Mouse (Mus musculus) liver, adult 2 months (tissue): ENCODE measurements at regions not wholly inside any gene's neighbourhood (a gene's known extent, or its start where the extent isn't known, plus 50 kb on each side); places are given as distances from the start of the nearest gene placed in this dataset.

ENCODE experiments used
- DNase-seq: peaks from one replicate; pipeline ENCODE4 v3.0.0-alpha.2; 2011; ENCODE audit warnings: low read depth, low spot score; ENCODE audit errors: extremely low read depth
- H3K27ac ChIP-seq: fragments of 200-500 bp; replicated peaks from 2 replicates; pipeline ENCODE4 v1.5.1; 2012; ENCODE audit warnings: low read depth, mild to moderate bottlenecking, control low read depth, inconsistent platforms, low read length; ENCODE audit not compliant: insufficient read depth
- H3K27me3 ChIP-seq: fragments of 200-500 bp; 2 replicates; pipeline ENCODE4 v1.6.1; 2012; ENCODE audit warnings: mild to moderate bottlenecking, moderate library complexity, low read length, inconsistent platforms; ENCODE audit not compliant: control insufficient read depth, insufficient read depth
- H3K36me3 ChIP-seq: fragments of 200-500 bp; 2 replicates; pipeline ENCODE4 v1.6.1; 2012; ENCODE audit warnings: low read length, inconsistent platforms; ENCODE audit not compliant: control insufficient read depth, insufficient read depth
- H3K4me1 ChIP-seq: fragments of 200-500 bp; 2 replicates; pipeline ENCODE4 v1.6.1; 2011; ENCODE audit warnings: low read length; ENCODE audit not compliant: control insufficient read depth, insufficient read depth
- H3K4me3 ChIP-seq: fragments of 200-500 bp; 2 replicates; pipeline ENCODE4 v1.5.1; 2011; ENCODE audit warnings: low read depth, mild to moderate bottlenecking, control low read depth, low read length, moderate library complexity; ENCODE audit not compliant: insufficient read depth
- H3K79me2 ChIP-seq: fragments of 200-500 bp; 2 replicates; pipeline ENCODE4 v1.6.1; 2012; ENCODE audit warnings: inconsistent platforms, mild to moderate bottlenecking, low read length, moderate library complexity; ENCODE audit not compliant: control insufficient read depth, insufficient read depth
- H3K9ac ChIP-seq: fragments of 200-500 bp; 2 replicates; pipeline ENCODE4 v1.6.1; 2012; ENCODE audit warnings: low read depth, mild to moderate bottlenecking, control low read depth, inconsistent platforms, low read length
- CTCF ChIP-seq: fragments of 200-500 bp; IDR thresholded peaks from 2 replicates; pipeline ENCODE4 v1.5.1; 2011; ENCODE audit warnings: low read depth, low read length, control low read depth
- POLR2A ChIP-seq: fragments of 200-500 bp; IDR thresholded peaks from 2 replicates; pipeline ENCODE4 v1.6.1; 2011; ENCODE audit warnings: low read length, control low read depth; ENCODE audit not compliant: insufficient read depth; ENCODE audit errors: extremely low read depth
- WGBS: fragments of 180-500 bp; shearing (Covaris S2); methylation state at CpG from one replicate; pipeline ENCODE4 v1.1.7; 2018; 5-methylcytosine and 5-hydroxymethylcytosine counted together

DNA sequence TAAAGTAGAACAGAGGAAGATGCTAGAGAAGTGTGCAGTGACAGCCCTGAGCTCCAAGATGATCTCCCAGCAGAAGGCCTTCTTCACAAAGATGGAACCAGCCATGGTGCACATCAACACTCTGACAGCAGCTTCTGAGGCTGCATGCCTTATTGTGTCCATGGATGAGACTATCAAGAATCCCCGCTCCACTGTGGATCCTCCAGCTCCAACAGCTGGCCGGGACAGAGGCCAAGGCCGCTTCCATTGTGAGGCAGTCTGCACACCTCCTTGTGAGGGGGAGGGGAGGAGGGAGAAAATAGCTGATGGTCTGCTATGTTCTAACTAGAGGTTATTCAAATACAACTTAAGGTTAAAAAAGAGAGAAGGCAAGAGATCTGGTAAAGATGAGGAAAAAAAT is 231.4 kb upstream of the Rack1 start:
- Histone ChIP-seq H3K79me2 (no peaks in the 10 kb centered on the region), H3K36me3 (no peaks in the 10 kb centered on the region), H3K9ac (no peak overlapping the region), H3K27ac (no peak overlapping the region), H3K4me3 (no peak overlapping the region), H3K27me3 (no peaks in the 10 kb centered on the region), H3K4me1 (no peaks in the 10 kb centered on the region)
- 83% methylated on average over 3 of the region's 3 CpGs for WGBS
- TF ChIP-seq CTCF (no peak), POLR2A (no peak)
- DNase-seq: no peak

DNA sequence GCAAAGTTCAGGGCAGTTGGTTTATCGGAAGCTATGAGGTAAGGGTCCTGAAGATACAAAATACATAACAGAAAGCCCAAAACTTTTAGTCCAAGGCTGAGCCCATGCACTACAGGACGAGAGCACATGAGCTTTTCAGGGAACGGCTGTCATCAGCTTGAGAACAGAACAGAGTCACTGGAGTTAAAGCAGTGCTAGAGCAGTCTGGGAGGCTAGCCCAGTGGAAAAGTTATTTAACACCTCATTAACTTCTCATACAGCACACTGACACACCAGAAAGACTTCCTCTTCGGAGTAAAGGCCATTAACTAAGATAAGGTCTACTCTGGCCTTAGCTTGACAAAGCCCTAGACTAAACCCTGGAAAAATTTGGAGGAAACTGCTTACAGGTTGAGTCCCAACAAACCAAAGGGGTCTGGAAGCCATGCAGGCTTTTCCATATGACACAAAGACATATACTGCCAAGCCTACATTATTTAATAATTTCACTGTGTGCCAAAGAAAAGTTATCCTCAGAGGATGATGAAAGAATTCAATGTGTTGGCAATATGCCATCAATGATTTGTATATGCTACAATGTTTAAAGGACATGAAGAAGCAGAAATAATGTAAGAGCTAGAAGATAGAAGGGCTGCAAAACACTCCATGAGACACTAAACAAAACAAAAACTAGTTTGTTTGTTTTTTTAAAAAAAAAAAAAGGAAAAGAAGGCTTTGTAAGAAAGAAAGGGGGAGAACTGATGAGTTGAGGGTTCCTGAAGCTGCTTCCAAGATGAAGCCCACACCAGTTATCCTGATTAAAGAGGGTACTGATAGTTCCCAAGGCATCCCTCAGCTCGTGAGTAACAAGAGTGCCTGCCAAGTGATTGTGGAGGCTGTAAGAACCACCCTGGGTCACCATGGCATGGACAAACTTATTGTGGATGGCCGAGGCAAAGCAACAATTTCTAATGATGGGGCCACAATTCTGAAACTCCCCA is 232.3 kb upstream of the Rack1 start:
- no peak for TF ChIP-seq POLR2A
- TF ChIP-seq CTCF: no peak
- no peaks in the 10 kb centered on the region for H3K27me3 ChIP-seq
- H3K9ac ChIP-seq: no peak overlapping the region
- no peaks in the 10 kb centered on the region for H3K36me3 ChIP-seq
- no peak overlapping the region for H3K27ac ChIP-seq
- H3K79me2 ChIP-seq: no peaks in the 10 kb centered on the region
- no peak for DNase-seq
- H3K4me1 ChIP-seq: no peaks in the 10 kb centered on the region
- H3K4me3 ChIP-seq: no peak overlapping the region
- 66% methylated on average over 6 of the region's 6 CpGs for WGBS

DNA sequence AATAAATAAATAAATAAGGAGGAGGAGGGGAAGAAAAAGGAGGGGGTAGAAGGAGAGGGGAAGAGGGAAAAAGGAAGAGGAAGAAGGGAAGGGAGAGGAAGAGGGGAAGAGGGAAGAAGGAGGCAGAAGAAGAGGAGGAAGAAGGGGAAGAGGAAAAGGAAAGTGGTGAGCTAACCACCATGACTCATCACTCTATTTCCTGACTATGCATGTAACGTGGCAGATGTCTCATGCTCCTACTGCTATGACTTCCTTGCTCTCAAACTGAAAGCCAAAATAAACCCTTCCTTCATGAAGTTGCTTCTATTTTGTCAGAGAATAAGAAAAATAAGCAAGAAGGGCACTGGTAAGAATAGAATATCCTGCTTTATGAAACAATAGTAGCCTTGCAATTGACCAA is 242.1 kb upstream of the Rack1 start:
- H3K27ac ChIP-seq: no peak overlapping the region
- H3K36me3 ChIP-seq: no peaks in the 10 kb centered on the region
- no peak overlapping the region for H3K4me3 ChIP-seq
- no peak for DNase-seq
- TF ChIP-seq POLR2A (no peak), CTCF (no peak)
- no peaks in the 10 kb centered on the region for H3K4me1 ChIP-seq
- H3K27me3 ChIP-seq: no peaks in the 10 kb centered on the region
- 66% methylated on average over 1 of the region's 1 CpGs for WGBS
- H3K79me2 ChIP-seq: no peaks in the 10 kb centered on the region
- H3K9ac ChIP-seq: no peak overlapping the region

DNA sequence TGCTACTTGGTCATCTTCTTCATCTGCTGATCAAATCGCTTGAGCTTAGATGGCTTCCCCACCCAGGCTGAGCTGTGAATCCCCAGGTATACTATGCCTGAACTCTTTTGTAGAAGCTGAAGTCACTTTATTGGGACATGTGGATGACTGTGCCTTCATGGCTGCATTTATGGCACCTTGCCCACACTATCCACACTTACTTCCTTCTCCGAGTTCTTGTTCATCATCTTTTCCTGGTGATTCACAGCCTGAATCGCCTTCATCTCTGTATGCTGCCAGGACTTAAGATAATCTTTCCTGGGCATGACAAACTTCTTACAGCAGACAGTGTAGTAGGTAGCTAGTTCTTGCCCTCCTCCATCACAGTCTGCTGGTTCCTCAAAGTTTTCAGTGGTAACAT is 248.1 kb upstream of the Rack1 start:
- TF ChIP-seq CTCF (no peak), POLR2A (no peak)
- WGBS: 90% methylated on average over 3 of the region's 3 CpGs
- no peak for DNase-seq

DNA sequence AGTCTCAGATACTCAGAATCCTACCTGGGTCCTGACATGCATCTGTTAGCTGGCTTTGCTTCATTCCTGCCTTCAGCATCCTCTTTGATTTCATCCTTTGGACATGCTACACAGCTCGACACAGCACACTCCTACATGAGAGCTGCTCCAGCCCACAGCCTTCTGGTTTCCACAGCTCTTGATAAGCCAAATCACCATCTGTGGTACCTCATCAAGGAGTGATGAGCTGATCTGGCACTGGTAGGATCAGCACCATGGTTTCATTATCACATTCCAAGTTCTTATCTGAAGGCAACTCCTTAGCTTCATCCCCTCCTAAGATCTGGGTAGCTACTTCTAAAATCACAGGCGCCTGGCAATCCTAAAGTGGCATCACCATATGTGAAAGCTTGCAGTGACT is 248.9 kb upstream of the Rack1 start:
- TF ChIP-seq POLR2A (no peak), CTCF (no peak)
- Histone ChIP-seq H3K27me3 (no peaks in the 10 kb centered on the region), H3K4me1 (no peaks in the 10 kb centered on the region), H3K27ac (no peak overlapping the region), H3K36me3 (no peaks in the 10 kb centered on the region), H3K9ac (no peak overlapping the region), H3K79me2 (no peaks in the 10 kb centered on the region), H3K4me3 (no peak overlapping the region)
- DNase-seq: no peak
- WGBS: 68% methylated on average over 2 of the region's 2 CpGs

More for the DNA sequence above, 248.1 kb upstream of the Rack1 start:
- Histone ChIP-seq H3K4me1 (no peaks in the 10 kb centered on the region), H3K27me3 (no peaks in the 10 kb centered on the region), H3K27ac (no peak overlapping the region), H3K79me2 (no peaks in the 10 kb centered on the region), H3K4me3 (no peak overlapping the region), H3K9ac (no peak overlapping the region), H3K36me3 (no peaks in the 10 kb centered on the region)

DNA sequence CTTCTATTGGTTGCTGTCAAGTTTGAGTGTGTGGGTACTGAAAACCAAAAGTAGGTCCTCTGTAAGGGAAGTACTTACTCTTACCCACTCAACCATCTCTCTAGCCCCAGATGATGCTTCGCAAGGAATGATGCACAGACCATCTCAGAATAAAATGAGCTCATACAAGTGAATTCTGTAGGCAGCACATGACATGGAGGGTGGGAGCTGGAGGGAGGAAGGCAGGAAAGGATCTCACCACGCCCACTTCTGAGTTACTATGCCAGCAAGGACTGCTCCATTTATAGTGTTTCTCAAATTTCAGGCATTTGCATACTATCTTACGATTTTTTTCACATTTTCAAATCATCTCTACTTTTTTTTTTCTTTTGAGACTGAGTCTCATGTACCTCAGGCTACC is 273.8 kb upstream of the Rack1 start:
- no peak for DNase-seq
- TF ChIP-seq POLR2A: no peak
- TF ChIP-seq CTCF: no peak
- Histone ChIP-seq H3K27ac (no peak overlapping the region), H3K36me3 (no peaks in the 10 kb centered on the region), H3K79me2 (no peaks in the 10 kb centered on the region), H3K4me1 (no peaks in the 10 kb centered on the region), H3K4me3 (no peak overlapping the region), H3K9ac (no peak overlapping the region), H3K27me3 (no peaks in the 10 kb centered on the region)
- WGBS: 59% methylated on average over 3 of the region's 3 CpGs
